Mouse (Mus musculus) gastrocnemius, postnatal 10 days (tissue): ENCODE data around the gene Mettl26. TPM values are rescaled to one million over a fixed set of nuclear protein-coding genes. Genes with fewer than 3 reads are reported as not detected.

Source experiments
- DNase-seq: peaks from one replicate; pipeline ENCODE4 v3.0.0; 2021; ENCODE audit warnings: mixed read lengths
- long read RNA-seq, 2 experiments: library from polyadenylated mRNA; stranded (forward); transcript quantifications; one replicate each; pipeline ENCODE4 v2.0.0; 2021
- total RNA-seq, 2 experiments: library from RNA; stranded (reverse); gene quantifications; 2 replicates each; pipeline ENCODE4 v1.2.3; 2021

Gene Mettl26
- 10 to 100 TPM; 20.7 to 23.1 TPM for total RNA-seq
- long read RNA-seq, experiment 1, transcript Mettl26-204 (5 exons, 1,026 nt), result major isoform, 12 of 29 reads
- long read RNA-seq, experiment 1, transcript Mettl26-201 (6 exons, 1,243 nt), result major isoform, 12 of 29 reads
- long read RNA-seq, experiment 1, partial matches to known transcripts, result 2 of 29 reads
- long read RNA-seq, experiment 1, other reads (novel, unspliced or antisense), result 2 of 29 reads
- long read RNA-seq, experiment 2, transcript Mettl26-201 (6 exons, 1,243 nt), result minor isoform, 10 of 28 reads
- long read RNA-seq, experiment 2, transcript Mettl26-204 (5 exons, 1,026 nt), result major isoform, 14 of 28 reads
- long read RNA-seq, experiment 2, partial matches to known transcripts, result 0 of 28 reads
- long read RNA-seq, experiment 2, other reads (novel, unspliced or antisense), result 4 of 28 reads

GRCm38 (mm10) chr17:25874721-25875170 lies at the start of gene Mettl26:
Gene Mettl26 (plus strand): TSS chr17:25875074.
- DNase-seq, result peak; percentile 88

DNA sequence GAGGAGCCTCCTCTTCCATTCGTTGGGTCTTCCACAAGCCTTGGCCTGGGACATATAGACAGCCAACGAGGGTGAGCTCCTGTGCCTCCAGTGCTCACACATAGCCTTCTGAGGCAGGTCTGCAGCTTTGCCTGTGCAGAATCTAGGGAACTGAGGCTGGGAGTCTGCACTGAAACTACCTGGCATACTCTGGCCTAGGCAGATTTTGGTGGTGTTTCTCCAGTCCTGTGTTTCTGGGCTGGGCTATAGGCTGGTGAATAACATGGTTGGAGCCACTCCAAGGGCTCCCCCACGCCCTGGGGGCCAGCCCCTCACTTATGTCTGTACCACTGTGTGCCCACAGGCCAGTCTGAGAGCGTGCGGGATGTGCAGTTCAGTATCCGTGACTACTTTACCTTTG lies 49.6 kb upstream of the Mettl26 start:
- no peak for DNase-seq

DNA sequence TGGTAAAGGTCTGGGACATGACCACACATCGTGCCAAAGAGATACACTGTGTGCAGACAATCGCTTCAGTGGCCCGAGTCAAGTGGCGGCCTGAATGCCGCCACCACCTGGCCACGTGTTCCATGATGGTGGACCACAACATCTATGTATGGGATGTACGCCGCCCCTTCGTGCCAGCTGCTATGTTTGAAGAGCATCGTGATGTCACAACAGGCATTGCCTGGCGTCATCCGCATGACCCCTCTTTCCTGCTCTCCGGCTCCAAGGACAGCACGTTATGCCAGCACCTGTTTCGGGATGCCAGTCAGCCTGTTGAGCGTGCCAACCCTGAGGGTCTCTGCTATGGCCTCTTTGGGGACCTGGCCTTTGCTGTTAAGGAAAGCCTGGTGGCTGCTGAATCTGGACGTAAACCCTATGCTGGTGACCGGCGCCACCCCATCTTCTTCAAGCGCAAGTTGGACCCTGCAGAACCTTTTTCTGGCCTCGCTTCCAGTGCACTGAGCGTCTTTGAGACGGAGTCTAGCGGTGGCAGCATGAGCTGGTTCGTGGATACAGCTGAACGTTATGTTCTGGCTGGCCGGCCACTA lies 48.8 kb upstream of the Mettl26 start:
- DNase-seq, result no peak

GRCm38 (mm10) chr17:25827011-25827410 lies 47.9 kb upstream of the Mettl26 start:
- DNase-seq, result no peak

DNA sequence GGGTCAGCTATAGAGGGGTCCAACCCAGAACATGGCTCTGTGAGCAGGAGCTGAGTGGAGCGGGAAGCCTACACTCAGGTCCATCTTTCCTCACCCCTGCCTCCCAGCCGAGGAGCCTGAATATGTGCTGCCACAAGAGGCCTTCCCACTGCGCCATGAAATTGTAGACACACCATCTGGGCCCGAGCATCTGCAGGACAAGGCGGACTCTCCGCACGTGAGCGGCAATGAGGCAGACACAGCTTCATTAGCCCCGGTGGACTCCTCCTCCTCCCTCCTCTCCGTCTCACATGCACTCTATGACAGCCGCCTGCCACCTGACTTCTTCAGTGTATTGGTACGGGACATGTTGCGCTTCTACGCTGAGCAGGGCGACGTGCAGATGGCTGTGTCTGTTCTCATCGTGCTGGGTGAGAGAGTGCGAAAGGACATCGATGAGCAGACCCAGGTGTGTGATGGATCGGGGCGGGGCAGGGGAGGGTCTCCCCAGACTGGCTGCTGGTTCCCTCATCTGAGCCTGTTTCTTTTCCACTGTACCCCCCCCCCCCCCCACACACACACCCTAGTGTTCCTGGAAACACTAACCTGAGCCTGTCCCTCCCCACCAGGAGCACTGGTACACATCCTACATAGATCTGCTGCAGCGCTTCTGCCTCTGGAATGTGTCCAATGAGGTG lies 47.2 kb upstream of the Mettl26 start:
- DNase-seq, result no peak

GRCm38 (mm10) chr17:25828223-25828594 lies 46.7 kb upstream of the Mettl26 start:
- DNase-seq, result no peak

GRCm38 (mm10) chr17:25828712-25829557 lies 45.9 kb upstream of the Mettl26 start, which contains the start of gene Jmjd8:
Gene Jmjd8 (plus strand): TSS chr17:25828867.
- DNase-seq, result peak; percentile 69

DNA sequence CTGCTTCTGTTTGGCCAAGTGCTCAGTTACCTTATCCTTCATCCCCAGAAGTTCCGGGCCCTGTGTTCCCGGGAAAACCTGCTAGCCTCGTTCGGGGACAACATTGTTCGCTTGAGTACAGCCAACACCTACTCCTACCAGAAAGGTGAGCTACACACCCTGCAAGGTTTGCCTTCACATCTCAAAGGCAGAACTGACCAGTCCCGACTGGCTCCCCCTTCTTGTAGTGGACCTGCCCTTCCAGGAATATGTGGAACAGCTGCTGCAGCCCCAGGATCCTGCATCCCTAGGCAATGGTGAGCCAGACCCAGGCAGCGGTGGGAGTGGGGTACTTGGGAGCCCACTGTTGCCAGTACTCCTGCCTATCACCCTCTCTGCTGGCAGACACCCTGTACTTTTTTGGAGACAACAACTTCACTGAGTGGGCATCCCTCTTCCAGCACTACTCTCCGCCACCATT lies 45.3 kb upstream of the Mettl26 start:
- DNase-seq, result no peak

GRCm38 (mm10) chr17:25830200-25830753 lies 44.6 kb upstream of the Mettl26 start:
- no peak for DNase-seq

DNA sequence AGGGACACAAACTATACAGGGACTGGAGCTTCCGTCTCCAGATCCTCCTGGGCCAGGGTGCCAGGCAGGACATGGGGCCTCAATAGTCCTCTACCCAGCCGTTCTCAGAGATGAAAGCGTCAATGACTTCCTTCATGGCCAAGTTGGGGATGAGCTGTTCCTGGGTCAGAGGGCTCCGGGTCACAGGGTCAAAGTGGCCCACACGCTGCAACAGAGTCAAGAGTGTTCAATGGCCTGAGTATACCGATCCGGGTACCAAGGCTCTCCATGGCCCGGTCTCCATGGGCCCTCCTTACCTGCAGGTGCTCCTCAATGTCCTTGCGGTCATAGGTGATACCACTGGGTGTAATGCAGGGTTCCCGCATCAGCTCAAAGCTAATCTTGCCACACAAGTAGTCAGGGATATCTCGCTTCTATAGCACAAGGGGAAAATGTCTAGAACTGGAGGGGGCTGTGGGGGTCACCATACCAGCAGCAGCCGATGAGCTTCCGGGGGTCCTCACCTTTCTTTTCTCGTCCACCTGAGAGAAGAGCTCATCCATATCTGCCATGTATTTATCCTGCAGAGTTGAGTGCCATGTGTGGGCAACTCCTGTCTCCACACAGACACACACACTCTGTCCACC lies 44.0 kb upstream of the Mettl26 start:
- DNase-seq, result no peak

DNA sequence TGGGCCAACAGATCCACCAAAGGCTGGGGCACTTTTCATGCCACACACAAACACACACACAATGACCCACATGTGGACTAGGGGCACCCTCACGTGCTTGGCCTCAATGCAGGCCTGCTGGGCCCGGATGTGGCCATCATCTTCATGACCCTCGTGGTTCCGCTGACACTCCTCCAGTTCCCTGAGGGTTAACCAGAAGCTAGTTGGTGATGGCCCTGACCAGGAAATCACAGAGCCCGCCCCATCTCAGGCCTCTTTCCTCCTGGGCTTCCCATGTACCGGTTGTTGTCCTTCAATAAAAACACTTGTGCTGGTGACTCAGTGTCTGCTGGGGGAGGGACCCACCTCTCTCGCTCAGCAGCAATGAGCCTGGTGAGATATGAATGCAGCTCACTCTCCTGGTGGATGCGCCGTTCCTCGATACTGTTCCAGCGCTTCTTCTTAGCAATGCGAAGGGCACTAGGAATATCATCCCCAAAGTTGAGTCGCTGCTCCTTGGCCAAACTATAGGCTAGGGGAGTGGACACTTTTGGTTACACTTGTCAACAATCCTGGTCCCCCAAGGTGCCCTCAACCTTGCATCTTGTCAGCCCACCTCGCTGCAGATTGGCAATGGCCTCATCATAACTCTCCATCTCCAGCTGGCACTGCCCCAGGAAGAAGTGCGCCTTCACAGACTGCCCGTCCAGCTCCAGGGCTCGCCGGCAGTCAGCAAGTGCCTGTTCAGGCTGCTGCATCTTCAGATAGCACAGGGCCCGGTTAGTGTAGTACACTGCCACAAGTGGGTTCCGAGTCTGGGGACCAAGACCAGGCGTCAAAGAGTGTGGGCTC lies 43.2 kb upstream of the Mettl26 start:
- DNase-seq, result peak; percentile 48

DNA sequence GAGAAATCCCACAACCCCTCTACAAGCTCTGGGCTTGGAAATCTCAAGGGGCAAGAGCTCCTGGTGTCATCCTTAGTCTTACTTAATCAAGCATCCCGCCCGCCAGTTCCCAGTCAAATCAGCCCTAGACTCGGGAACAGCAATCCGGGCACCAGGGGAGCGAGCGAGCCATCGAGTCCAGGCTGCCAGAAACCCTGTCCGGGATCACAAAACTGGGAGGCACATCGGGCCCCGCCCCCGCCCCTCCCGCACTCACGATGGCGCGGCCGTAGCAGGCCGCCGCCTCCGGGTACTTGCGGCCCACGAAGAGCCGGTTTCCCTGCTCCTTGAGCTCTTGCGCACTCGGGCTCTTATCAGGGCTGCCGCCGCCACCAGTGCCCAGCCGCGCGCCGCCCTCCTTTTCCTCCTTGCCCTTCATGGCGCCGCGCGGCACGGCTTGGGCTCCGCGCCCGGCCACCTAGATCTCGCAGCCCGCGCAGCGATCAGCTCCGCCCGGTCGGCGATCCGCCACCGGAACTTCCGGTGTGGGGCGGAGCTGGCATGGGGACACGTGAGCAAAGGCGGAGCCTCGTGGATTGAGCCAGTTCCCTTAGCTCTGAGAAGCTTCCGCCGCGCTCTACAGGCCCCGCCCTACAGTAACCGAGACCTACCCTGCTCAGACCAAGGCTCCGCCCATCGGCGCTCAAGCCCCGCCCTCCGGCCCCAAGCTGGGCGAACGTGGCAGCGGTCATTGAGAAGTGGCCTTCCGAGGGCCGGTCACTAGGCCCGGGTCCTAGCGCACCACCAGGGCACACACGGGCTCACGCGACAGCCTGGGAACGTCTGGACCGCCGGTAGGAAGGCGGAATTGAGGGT lies 42.2 kb upstream of the Mettl26 start:
- peak; percentile 100 for DNase-seq

GRCm38 (mm10) chr17:25833291-25833663 lies 41.6 kb upstream of the Mettl26 start, which contains the start of gene Stub1:
Gene Stub1 (minus strand): TSS chr17:25833404.
- peak; percentile 93 for DNase-seq

DNA sequence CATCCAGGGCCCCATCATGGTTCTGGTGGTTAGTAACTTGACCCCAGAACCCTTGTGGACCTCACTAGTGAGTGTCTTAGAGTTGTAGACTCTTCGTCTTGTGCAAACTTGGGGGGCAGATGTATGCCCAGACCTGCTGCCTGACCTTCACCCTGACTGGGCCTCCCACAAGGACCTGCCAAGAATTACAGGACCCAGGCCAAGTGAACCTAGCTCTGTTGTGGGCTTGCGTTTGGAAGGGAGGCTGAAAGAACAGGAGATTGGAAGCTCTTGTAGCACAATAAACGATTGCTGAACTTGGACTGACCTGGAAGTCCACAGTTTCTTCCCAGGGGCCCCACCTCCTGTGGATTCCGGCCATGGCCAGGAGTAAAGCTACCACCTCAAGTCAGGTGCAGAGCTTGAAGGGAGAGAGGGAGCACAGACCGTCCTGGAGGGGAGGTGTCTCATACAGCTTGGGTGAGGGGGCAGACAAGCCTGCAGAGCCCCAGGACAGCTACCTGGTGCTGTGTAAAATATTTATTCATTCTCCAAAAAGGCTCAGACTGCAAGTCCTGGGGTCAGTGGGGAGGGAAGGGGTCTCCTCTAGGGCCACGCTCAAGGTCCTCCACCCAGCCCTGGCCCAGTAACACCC lies 40.8 kb upstream of the Mettl26 start:
- no peak for DNase-seq

- DNase-seq, result no peak
Observed at GRCm38 (mm10) chr17:25834595-25835222, 40.2 kb upstream of the Mettl26 start.

GRCm38 (mm10) chr17:25835301-25835700 lies 39.6 kb upstream of the Mettl26 start:
- DNase-seq, result no peak

DNA sequence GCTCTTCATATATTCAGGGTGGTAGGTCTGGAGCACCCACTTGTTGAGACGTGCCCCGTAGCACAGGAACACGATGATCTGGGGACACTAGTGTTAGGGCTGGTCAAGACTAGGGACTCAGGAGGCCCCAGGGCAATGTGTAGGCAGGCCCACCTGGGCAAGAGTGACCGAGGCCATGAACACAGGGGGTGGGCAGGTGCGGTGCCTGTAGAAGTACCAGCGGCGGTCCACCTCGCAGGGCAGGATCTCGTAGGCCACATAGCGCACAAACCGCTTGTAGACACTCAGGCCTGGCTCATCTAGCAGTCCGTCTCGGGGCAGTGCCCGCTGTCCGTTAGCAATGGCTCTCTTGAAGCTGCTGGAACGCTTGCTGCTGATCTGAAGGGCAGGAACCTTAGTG lies 39.1 kb upstream of the Mettl26 start:
- no peak for DNase-seq

GRCm38 (mm10) chr17:25836397-25837075 lies 38.3 kb upstream of the Mettl26 start:
- no peak for DNase-seq
